Mouse (Mus musculus) stomach, embryonic 16.5 days (tissue): Measurements from ENCODE around the gene Sorbs1. TPM values are rescaled to one million over a fixed set of nuclear protein-coding genes. Genes with fewer than 3 reads are reported as not detected.

Experiments used
- polyA plus RNA-seq: library from polyadenylated mRNA; unstranded; fragments of >200 nt; fragmentation: Nextera tagmentation; extraction: Ambion mirVana; gene quantifications from 2 replicates; pipeline ENCODE4 v1.2.1, GENCODE M21; 2015

The Sorbs1 gene
- polyA plus RNA-seq, 1 experiment from 2014 or later, result 106 TPM

Other genes starting within 250 kb of the Sorbs1 start
- gene Pdlim1, start 241.9 kb downstream of the Sorbs1 start, polyA plus RNA-seq, result 243 and 264 TPM in 2 replicates
- 109 and 110 TPM in 2 replicates for gene Aldh18a1, start 74.7 kb upstream of the Sorbs1 start, polyA plus RNA-seq
- 9.2 and 9.4 TPM in 2 replicates for gene Tctn3, start 98.5 kb upstream of the Sorbs1 start, polyA plus RNA-seq
- 14.0 and 16.2 TPM in 2 replicates for gene Entpd1, start 98.6 kb upstream of the Sorbs1 start, polyA plus RNA-seq
- 0.35 TPM in 1 of 2 replicates, not detected in the other for gene Cc2d2b, start 235.0 kb upstream of the Sorbs1 start, polyA plus RNA-seq